Mouse (Mus musculus) thymus, postnatal 4 days (tissue): Measurements from ENCODE around the gene Olfr749.
"Not testable (repeated sequence)": the region's sequence is repeated elsewhere in the genome, so short reads cannot be mapped to it uniquely, and the experiment has no call there.

Experiments
- DNase-seq: peaks from one replicate; pipeline ENCODE4 v3.0.0; 2021

Gene Olfr749

DNA sequence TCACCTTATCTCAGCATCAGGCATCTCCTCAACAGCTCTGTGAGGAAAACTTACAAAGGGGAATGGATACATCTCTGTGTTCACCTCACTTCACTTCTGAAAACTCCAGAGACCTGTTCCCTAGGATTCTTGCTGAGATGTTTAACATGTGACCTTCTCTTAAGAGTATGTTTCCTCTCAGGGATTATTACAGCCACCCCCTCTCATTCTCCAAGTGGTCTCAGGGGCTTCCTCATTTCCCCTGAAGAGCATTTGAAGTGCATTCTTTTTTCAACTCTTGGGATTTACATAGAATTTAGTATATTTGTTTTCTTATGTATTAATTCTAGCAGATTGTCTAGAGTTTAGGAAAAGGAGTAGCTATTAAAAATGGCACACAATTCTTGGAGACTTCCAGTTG lies at the start of gene Olfr749:
Gene Olfr749 (minus strand): TSS at position 101 of the 400 bp plus-strand sequence.
- no peak for DNase-seq

DNA sequence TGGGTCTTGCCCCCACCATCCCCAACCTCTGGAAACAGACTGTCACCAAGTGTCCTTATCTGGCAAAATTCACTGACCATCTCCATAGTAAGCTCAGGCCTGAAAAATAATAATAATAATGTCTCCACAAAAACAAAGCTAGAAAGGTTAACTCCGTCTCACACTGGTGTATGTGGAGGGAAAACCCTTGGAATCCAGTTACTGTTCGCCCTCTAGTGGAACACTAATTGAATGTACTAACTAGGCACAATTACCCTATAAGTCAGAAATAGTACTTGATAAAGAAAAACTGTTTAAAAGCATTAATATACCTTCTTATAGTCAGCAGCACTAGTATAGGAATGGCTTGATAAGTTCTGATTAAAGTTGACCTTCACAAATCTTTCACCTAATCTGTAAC lies 43.3 kb upstream of the Olfr749 start:
- DNase-seq, result no peak

DNA sequence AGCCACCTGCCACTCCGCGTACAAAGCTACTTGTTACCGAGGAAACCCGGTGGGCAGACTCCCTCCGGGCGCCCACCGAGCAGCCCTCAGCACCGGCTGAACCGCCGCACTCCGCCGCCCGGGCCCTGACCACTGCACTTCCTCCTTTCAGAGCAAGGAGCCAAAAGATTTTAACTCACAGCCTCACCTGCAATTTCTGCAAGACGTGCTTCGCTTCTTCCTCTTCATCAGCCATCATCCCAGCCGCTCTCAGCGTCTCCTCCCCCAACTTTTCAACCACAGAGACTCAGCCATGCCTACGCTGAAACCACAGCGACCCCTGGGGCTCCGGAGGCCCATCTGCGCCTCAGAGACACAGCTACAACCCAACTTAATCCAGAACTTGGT lies 40.4 kb upstream of the Olfr749 start, which contains the start of gene Ttc5:
Gene Ttc5 (minus strand): TSS at position 269 of the 387 bp plus-strand sequence.
- peak; percentile 95 for DNase-seq

DNA sequence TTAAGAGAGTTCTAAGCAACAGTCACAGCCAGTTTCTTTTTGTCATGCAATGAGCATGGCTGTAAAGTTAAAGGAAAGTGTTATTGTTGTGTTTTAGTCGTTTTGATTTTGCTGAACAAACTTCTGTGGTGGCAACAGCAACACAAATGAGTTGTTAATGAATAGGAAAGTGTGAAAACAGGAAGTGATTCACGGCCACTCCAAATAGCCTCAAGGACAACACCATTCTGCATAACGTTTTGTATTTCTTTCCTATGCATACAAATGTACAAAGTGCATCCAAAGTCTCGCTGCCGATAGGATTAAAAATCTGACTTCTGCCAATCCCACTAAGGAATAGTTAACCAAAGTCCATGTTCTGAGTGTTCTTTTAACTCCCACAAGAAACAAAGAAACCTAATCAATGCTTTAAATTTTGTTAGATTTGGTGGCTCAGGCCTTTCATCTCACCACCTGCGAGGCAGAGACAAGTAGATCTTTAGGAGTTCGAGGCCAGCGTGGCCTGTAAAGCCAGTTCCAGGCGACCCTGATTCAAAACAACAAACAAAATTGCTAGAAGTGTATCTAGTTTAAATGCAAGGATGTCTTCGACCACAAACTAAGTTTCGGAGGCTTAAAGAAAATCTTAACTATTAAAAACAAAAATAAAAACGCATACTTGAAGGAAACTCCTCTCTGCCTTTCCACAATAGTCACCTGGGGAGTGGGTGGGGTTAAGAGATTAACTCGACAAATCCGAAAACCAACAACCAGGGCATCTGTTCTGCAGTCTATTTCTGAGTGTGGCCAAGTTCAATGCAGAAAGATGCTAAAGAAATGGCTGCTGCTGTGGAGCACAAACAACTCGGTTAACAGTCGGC lies 39.7 kb upstream of the Olfr749 start:
- peak; percentile 51 for DNase-seq

DNA sequence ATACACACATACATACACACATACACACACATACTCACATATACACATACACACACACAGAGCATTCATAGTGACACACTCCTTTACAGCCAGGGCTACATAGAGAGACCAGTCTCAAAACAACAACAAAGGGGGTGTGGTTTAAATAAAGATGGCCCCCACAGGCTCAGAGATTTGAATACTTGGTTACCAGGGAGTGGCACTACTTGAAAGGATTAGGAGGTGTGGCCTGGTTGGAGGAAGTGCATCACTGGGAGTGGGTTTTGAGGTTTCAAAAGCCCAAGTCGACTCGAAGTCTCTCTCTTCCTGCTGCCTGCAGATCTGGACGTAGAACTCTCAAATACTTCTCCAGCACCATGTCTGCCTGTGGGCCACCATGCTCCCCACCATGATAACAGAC lies 37.3 kb upstream of the Olfr749 start:
- DNase-seq, result no peak

DNA sequence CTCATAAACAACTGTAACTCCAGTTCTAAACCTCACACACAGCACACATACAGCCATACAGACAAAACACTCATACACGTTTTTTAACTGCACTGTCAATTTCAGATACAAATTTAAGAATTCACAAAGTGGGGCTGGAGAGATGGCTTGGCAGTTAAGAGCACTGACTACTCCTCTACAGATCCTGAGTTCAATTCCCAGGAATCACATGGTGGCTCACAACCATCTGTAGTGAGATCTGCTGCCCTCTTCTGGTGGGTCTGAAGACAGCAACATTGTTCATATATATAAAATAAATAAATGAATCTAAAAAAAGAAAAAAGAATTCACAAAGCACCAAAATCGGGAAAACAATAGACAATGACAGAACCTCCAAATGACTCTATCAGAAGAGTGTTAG lies 26.4 kb upstream of the Olfr749 start:
- peak; percentile 28 for DNase-seq

DNA sequence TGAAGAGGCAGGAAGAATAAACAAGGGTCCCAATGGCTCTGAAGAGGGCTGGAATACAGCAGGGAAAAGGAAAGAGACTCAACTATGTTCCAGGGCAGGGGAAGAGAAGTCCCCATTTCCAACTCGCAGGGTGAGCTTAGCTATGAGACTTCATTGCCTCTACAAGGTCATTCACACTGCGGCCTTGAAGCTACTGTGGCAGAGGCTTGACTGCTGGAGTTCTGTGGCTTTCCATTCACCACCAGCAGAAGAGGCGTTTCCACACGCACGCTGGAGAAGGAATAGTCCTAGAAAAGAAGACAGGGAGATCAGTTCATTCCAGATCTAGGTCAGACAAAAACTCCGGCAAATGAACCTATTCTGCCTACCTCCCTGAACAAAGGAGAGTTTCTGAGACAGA lies 20.8 kb upstream of the Olfr749 start:
- no peak for DNase-seq

DNA sequence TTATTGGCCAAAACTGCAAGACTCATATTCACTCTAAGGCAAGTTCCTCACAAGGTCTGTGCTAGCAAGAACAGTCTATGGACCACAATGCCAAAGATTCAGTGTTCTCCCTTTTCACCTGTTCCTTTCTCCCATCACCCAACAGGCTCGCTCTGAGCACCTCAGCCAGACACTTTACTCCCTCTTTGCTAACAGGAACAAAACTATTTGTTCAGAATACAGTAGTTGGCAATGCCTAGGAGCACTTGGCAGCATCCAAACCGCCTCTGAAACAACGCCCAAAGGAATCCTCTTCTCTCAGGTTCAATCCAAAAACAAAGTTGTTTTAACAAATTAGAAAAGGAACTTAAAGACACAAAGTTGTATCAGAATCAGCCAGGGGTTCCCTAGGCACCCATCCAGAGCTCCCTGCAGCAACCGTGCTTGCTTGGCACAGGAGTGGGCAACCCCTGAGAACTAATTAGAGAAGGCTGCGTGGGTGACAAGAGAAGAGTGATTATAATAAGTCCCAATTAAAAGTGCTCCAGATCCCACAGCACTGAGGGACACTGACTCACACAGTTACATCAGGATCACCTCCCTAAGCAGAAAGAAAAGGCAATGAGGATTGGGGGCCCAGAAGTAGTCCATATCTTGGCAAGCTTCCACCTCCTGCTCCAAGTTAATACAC lies 13.7 kb upstream of the Olfr749 start:
- DNase-seq, result no peak

DNA sequence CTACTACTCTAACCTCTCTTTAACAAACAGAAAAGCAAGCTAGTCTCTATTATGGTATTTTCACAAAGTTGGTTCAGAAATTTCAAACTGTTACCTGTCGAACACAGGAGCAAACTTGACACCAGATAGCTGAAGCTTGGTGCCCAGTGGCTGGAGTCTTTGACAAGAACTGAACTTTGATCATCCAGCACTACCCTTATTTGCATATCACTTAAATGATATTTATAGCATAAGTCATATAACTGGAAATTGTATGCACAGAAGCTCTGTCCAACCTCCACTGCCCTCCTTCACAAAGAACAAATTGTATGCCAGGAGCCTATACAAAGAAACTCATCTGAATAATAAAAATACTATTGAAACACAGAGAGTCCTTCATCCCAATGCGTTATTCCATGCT lies 3.3 kb downstream of the Olfr749 start:
- DNase-seq, result no peak

DNA sequence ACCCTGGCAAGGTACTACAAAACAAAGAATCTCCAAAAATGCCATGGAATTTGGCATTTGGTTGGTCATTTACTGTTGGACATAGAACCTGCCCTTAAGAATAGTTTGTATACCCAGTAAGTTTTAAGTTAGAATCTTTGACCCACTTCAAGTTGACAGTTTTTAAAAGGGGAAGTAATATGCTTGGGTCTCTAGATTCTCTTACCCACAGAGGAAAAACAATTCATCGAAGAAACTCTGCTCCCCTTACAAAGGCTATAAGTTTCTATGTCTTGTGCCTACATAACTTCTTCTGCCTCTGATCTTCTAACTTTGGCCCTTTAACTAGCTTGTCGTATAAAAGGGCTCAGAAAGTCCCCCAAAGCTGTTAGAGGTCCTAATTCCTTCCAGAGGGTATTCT lies 4.6 kb downstream of the Olfr749 start:
- DNase-seq, result no peak

DNA sequence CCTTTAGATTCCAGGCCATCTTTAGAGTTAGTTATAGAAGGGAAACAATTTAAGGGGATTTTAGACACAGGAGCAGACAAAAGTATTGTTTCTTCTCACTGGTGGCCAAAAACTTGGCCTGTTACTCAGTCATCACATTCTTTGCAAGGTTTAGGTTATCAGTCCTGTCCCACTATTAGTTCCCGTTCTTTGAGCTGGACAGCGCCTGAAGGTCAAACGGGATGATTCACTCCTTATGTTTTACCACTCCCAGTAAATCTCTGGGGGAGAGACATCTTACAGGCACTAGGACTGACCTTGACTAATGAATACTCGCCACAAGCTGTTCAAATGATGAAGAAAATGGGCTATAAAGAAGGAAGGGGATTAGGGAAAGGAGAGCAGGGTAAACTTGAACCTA lies 22.5 kb downstream of the Olfr749 start:
- not testable (repeated sequence) for DNase-seq

DNA sequence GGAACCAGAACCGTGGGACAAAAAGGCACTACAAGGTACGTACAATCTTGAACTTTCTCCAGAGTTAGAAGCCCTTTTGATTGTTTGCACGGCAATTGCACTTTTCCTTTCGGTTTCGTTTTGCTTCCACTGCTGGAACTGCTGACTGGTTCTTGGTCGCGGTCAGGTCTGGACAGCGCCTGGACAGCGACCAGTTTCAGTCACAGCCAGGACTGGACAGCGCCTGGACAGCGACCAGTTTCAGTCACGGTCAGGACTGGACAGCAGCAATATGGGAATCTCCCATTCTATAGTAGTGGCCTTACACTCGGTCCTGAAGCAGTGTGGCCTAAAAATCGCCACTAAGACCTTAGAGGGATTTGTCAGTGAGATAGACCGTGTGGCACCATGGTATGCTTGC lies 25.0 kb downstream of the Olfr749 start:
- not testable (repeated sequence) for DNase-seq

DNA sequence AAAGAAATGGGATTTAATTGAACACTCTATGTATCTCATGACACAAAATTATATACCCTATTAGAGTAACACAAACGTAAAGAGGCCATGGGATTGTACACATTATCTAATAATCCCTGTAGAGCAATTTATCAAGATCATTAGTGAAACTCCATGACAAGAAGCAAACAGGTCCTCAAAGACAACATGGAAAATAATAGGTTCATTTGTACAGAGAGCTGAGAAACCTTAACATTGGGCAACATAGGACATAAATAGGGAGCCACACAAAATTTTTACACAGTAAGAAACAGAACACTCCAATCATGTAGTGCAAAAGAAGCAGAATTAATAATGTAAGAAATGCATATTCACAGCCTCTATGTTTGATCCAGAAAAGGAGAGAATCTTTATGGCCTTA lies 37.8 kb downstream of the Olfr749 start, which contains the start of gene Olfr748:
Gene Olfr748 (plus strand): TSS at position 301 of the 400 bp plus-strand sequence.
- DNase-seq, result no peak

DNA sequence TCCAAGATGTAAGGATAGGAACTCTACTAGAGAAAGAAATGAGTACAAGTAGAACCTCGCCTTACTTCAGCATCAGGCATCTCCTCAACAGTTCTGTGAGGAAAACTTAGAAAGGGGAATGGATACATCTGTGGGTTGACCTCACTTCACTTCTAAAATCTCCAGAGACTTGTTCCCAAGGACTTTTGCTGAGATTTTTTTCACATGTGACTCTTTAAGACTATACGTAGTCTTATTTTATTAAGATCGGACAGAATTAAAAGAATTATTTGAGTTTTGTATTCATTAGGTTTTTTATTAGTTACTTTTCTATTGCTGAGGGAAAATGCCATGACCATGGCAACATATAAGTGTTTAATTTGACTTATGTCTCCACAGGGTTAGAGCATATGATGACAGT lies 51.8 kb downstream of the Olfr749 start, which contains the start of gene Olfr747:
Gene Olfr747 (minus strand): TSS at position 101 of the 400 bp plus-strand sequence.
- no peak for DNase-seq
